Mouse (Mus musculus): ENCODE measurements at regions not wholly inside any gene's neighbourhood (a gene's known extent, or its start where the extent isn't known, plus 50 kb on each side); places are given as distances from the start of the nearest gene placed in this dataset.

GRCm38 (mm10) chr1:112355816-112356215 is 491.1 kb upstream of the Dsel start:
- no peak for DNase-seq
- TF ChIP-seq POLR2A (IDR thresholded peaks at IDR 0.05; ENCODE audit: borderline replicate concordance, extremely low read depth, low read depth, low read length) (no peak), CTCF (IDR thresholded peaks at IDR 0.05; ENCODE audit: insufficient read depth, low read length) (no peak)
- 89% methylated on average over 1 of the region's 1 CpGs for WGBS
- Histone ChIP-seq H3K4me3 (replicated peaks; ENCODE audit: extremely low read depth, low read depth, low read length) (no peak overlapping the region), H3K4me1 (ENCODE audit: control insufficient read depth, insufficient read depth, low read length) (no peaks in the 10 kb centered on the region)

All from lung, adult 2 months (tissue).